ENCODE assay signal across 8 mouse cellular contexts in genomic region chr10:116207987-116208726, GRCm38 (mm10).
A peak's percentile ranks its signal among the peaks of the same experiment; 100 is the strongest.
DNase-seq lines count a peak whose midpoint lies in the region; ATAC-seq and TF ChIP-seq lines count a peak whose summit lies in the region.

No protein-coding gene starts in this region.

- TF ChIP-seq CTCF in E14TG2a.4 (conservative IDR thresholded peaks at IDR 0.05; ENCODE audit: low read length) = peak; percentile 97

- H3K9ac ChIP-seq in liver, embryonic 15.5 days = 0 out of 2 replicates have a peak overlapping the region, but pooled peaks have one; percentile 5
- H3K9ac ChIP-seq in neural tube, embryonic 15.5 days (replicated peaks) = no peak overlapping the region

- H3K4me2 ChIP-seq in liver, embryonic 15.5 days = peak overlapping the region; percentile 40
- H3K4me2 ChIP-seq in neural tube, embryonic 15.5 days = peak overlapping the region; percentile 33

- 4% methylated on average over 9 of the region's 9 CpGs for WGBS in liver, embryonic 15.5 days (ENCODE audit: insufficient replicate concordance)
- WGBS in neural tube, embryonic 15.5 days = 19% methylated on average over 9 of the region's 9 CpGs

- DNase-seq in 3T3-L1 (ENCODE audit: low read depth, low spot score) = peak; percentile 80
- DNase-seq in cerebellum, adult 9-10 months = peak; percentile 59
- DNase-seq in kidney, adult 9 months = peak; percentile 71
- DNase-seq in urinary bladder, postnatal 25 days (ENCODE audit: low spot score) = no peak

- H3K27ac ChIP-seq in liver, embryonic 15.5 days (replicated peaks) = no peak overlapping the region
- H3K27ac ChIP-seq in neural tube, embryonic 15.5 days (replicated peaks) = peak overlapping the region; percentile 58

- H3K4me3 ChIP-seq in E14TG2a.4 (replicated peaks; ENCODE audit: low read length) = no peak overlapping the region
- no peak overlapping the region for H3K4me3 ChIP-seq in liver, embryonic 15.5 days (replicated peaks)
- H3K4me3 ChIP-seq in neural tube, embryonic 15.5 days (replicated peaks) = no peak overlapping the region

- H3K4me1 ChIP-seq in E14TG2a.4 (replicated peaks; ENCODE audit: low read depth, low read length) = no peaks in the 10 kb centered on the region
- H3K4me1 ChIP-seq in liver, embryonic 15.5 days (replicated peaks) = peaks cover 8% of the 10 kb centered on the region
- peaks cover 7% of the 10 kb centered on the region; the same call in 1 of the 2 replicates for H3K4me1 ChIP-seq in neural tube, embryonic 15.5 days

- no peaks in the 10 kb centered on the region for H3K27me3 ChIP-seq in E14TG2a.4 (ENCODE audit: insufficient read depth, low read length)
- H3K27me3 ChIP-seq in liver, embryonic 15.5 days = no peaks in the 10 kb centered on the region
- no peaks in the 10 kb centered on the region for H3K27me3 ChIP-seq in neural tube, embryonic 15.5 days (replicated peaks)

- no peaks in the 10 kb centered on the region for H3K9me3 ChIP-seq in E14TG2a.4 (ENCODE audit: low read length)
- no peaks in the 10 kb centered on the region for H3K9me3 ChIP-seq in liver, embryonic 15.5 days (replicated peaks)
- no peaks in the 10 kb centered on the region for H3K9me3 ChIP-seq in neural tube, embryonic 15.5 days (replicated peaks)

- no peaks in the 10 kb centered on the region for H3K36me3 ChIP-seq in E14TG2a.4 (ENCODE audit: insufficient read depth, low read length)
- H3K36me3 ChIP-seq in liver, embryonic 15.5 days (replicated peaks) = no peaks in the 10 kb centered on the region
- no peaks in the 10 kb centered on the region for H3K36me3 ChIP-seq in neural tube, embryonic 15.5 days

- peak; percentile 96 for ATAC-seq in granulocyte monocyte progenitor cell, adult 5-6 weeks (replicated peaks; ENCODE audit: poor library complexity, severe bottlenecking)
- ATAC-seq in liver, embryonic 15.5 days (ENCODE audit: insufficient read depth) = no peak
- peak; percentile 24; the same call in 1 of the 2 replicates for ATAC-seq in neural tube, embryonic 15.5 days (ENCODE audit: low FRiP score)
